Mouse (Mus musculus): Measurements from ENCODE around the gene Rara. TPM values are rescaled to one million over a fixed set of nuclear protein-coding genes. Genes with fewer than 3 reads are reported as not detected.
A peak's percentile ranks its signal among the peaks of the same experiment; 100 is the strongest.

Rara gene
- total RNA-seq, 2 experiments from 2014 or later, result 20.0 to 24.5 TPM

- DNase-seq, result no peak
These were observed 71.2 kb downstream of the Rara start for GRCm38 (mm10) chr11:98998776-98999175.

GRCm38 (mm10) chr11:98999243-98999642 lies 71.6 kb downstream of the Rara start:
- no peak for DNase-seq

- DNase-seq, result no peak
These were observed 79.2 kb downstream of the Rara start for GRCm38 (mm10) chr11:99006788-99007187.

GRCm38 (mm10) chr11:99010124-99010523 lies 82.5 kb downstream of the Rara start:
- DNase-seq, result no peak

- no peak for DNase-seq
These were observed 83.1 kb downstream of the Rara start for GRCm38 (mm10) chr11:99010706-99011105.

GRCm38 (mm10) chr11:99013856-99014255 lies 86.2 kb downstream of the Rara start:
- DNase-seq, result no peak

- no peak for DNase-seq
These were observed 92.2 kb downstream of the Rara start for GRCm38 (mm10) chr11:99019844-99020243.

GRCm38 (mm10) chr11:99022384-99022933 lies 94.8 kb downstream of the Rara start:
- DNase-seq, result no peak

- DNase-seq, result no peak
These were observed 95.5 kb downstream of the Rara start for GRCm38 (mm10) chr11:99023094-99023493.

GRCm38 (mm10) chr11:99023500-99024467 lies 96.2 kb downstream of the Rara start, which contains the start of gene Top2a:
TSS of gene Top2a (minus strand) at chr11:99024189.
- peak; percentile 77 to 82 for DNase-seq

Other genes starting within 250 kb of the Rara start
- gene Psmd3, start 245.3 kb upstream of the Rara start, total RNA-seq (2021), result 100 to 1,000 TPM; 124 to 128 TPM
- gene Csf3, start 226.6 kb upstream of the Rara start, total RNA-seq (2021), result not detected
- gene Med24, start 198.4 kb upstream of the Rara start, total RNA-seq (2021), result 10 to 100 TPM; 46.9 to 52.0 TPM
- gene Thra, start 187.2 kb upstream of the Rara start, total RNA-seq (2021), result 10 to 100 TPM; 69.2 to 91.7 TPM
- gene Nr1d1, start 152.5 kb upstream of the Rara start, total RNA-seq (2021), result 100 to 1,000 TPM; 116 to 171 TPM
- 100 to 1,000 TPM in 1 of 2 experiments, 10 to 100 TPM in 1; 94.2 to 106 TPM for gene Msl1, start 132.3 kb upstream of the Rara start, total RNA-seq (2021)
- 10 to 100 TPM; 29.6 to 34.3 TPM for gene Casc3, start 122.9 kb upstream of the Rara start, total RNA-seq (2021)
- gene Rapgefl1, start 91.0 kb upstream of the Rara start, total RNA-seq (2021), result under 1 TPM; 0.46 to 0.69 TPM
- 10 to 100 TPM; 19.8 to 21.1 TPM for gene Wipf2, start 64.2 kb upstream of the Rara start, total RNA-seq (2021)
- gene Cdc6, start 20.0 kb upstream of the Rara start, total RNA-seq (2021), result 1 to 10 TPM in 1 of 2 experiments, under 1 TPM in 1; 0.89 to 1.5 TPM
- not detected for gene Gjd3, start 55.2 kb downstream of the Rara start, total RNA-seq (2021)
- 10 to 100 TPM; 15.4 to 20.5 TPM for gene Top2a, start 96.4 kb downstream of the Rara start, total RNA-seq (2021)
- 10 to 100 TPM; 82.3 to 97.6 TPM for gene Igfbp4, start 113.4 kb downstream of the Rara start, total RNA-seq (2021)
- under 1 TPM; 0.13 to 0.20 TPM for gene Tns4, start 161.5 kb downstream of the Rara start, total RNA-seq (2021)
- under 1 TPM in 1 of 2 experiments, not detected in 1; 0.20 TPM for gene Ccr7, start 227.3 kb downstream of the Rara start, total RNA-seq (2021)